Mouse (Mus musculus) forebrain, embryonic 13.5 days (tissue): ENCODE measurements around the gene Tenm4. TPM values are rescaled to one million over a fixed set of nuclear protein-coding genes. Genes with fewer than 3 reads are reported as not detected.
"Not testable (repeated sequence)": the region's sequence is repeated elsewhere in the genome, so short reads cannot be mapped to it uniquely, and the experiment has no call there.

Experiments used
- ATAC-seq: fragments of 200-750 bp; cut with Nextera tagmentation; 2 replicates; pipeline ENCODE4 v1.8.0; 2017
- H3K27ac ChIP-seq: fragments of 300-500 bp; sonication (generic); 2 replicates; pipeline ENCODE4 v1.5.1; 2015; ENCODE audit warnings: inconsistent platforms, mild to moderate bottlenecking, moderate library complexity
- H3K27me3 ChIP-seq: fragments of 300-500 bp; sonication (generic); 2 replicates; pipeline ENCODE4 v1.6.1; 2015; ENCODE audit warnings: mild to moderate bottlenecking, inconsistent platforms
- H3K36me3 ChIP-seq: fragments of 300-500 bp; sonication (generic); 2 replicates; pipeline ENCODE4 v1.6.1; 2015; ENCODE audit warnings: mild to moderate bottlenecking, inconsistent platforms; ENCODE audit not compliant: poor library complexity, severe bottlenecking
- H3K4me1 ChIP-seq: fragments of 300-500 bp; sonication (generic); 2 replicates; pipeline ENCODE4 v1.6.1; 2015; ENCODE audit warnings: inconsistent platforms
- H3K4me2 ChIP-seq: fragments of 300-500 bp; sonication (generic); 2 replicates; pipeline ENCODE4 v1.6.1; 2015; ENCODE audit warnings: inconsistent platforms, mild to moderate bottlenecking, moderate library complexity
- H3K4me3 ChIP-seq: fragments of 300-500 bp; sonication (generic); 2 replicates; pipeline ENCODE4 v1.5.1; 2015; ENCODE audit warnings: mild to moderate bottlenecking, inconsistent platforms
- H3K9ac ChIP-seq: fragments of 300-500 bp; sonication (generic); 2 replicates; pipeline ENCODE4 v1.6.1; 2015; ENCODE audit warnings: mild to moderate bottlenecking, inconsistent platforms
- H3K9me3 ChIP-seq: fragments of 300-500 bp; sonication (generic); replicated peaks from 2 replicates; pipeline ENCODE4 v1.6.1; 2016; ENCODE audit warnings: inconsistent platforms
- WGBS: fragments of 180-500 bp; shearing (Covaris S2); methylation state at CpG from one replicate; pipeline ENCODE4 v1.1.7; 2015; 5-methylcytosine and 5-hydroxymethylcytosine counted together
- polyA plus RNA-seq: library from polyadenylated mRNA; unstranded; fragments of >200 nt; fragmentation: Nextera tagmentation; extraction: Ambion mirVana; gene quantifications from 2 replicates; pipeline ENCODE4 v1.2.1, GENCODE M21; 2015

Tenm4 gene
- polyA plus RNA-seq, 1 experiment from 2014 or later: 73.6 TPM

DNA sequence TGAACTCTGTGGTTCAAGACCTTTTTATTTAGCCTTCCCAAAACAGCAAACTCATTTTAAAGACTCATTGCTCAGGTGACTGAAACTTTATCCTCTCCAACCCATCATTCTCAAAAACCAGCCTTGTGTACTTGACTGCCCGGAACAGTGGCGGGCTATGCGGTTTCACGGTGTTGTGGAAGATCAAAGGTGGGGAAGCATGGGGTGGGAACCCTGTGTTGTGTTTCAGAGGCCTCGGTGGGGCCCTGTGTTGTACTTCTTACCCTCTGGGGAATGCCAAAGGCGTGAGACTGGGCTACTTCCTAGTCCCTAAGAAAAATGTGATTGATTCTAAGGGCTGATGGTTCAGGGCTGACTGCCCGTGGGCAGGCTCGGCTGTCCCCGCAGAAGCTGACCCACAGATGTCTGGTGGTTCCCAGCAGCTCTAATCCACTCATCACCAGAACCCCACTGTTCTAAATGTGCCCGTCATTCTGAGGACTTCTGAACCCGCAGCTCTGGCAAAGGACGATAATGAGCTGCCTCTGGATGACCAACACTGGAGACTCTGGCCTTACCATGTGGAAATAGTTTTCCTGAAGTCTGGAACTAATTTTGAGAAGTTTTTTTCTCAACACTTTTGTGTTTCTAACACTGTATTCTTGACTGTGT, 739.4 kb downstream of the Tenm4 start:
- Histone ChIP-seq H3K36me3 (peaks cover 21% of the 10 kb centered on the region), H3K9ac (no peak overlapping the region), H3K4me3 (no peak overlapping the region), H3K27ac (no peak overlapping the region), H3K27me3 (peaks cover 14% of the 10 kb centered on the region), H3K4me1 (peaks cover 34% of the 10 kb centered on the region), H3K9me3 (no peaks in the 10 kb centered on the region), H3K4me2 (no peak overlapping the region)
- 80% methylated on average over 12 of the region's 12 CpGs for WGBS
- no peak for ATAC-seq

- no peaks in the 10 kb centered on the region for H3K9me3 ChIP-seq
- no peak overlapping the region for H3K4me2 ChIP-seq
- H3K9ac ChIP-seq: no peak overlapping the region
- H3K4me1 ChIP-seq: peaks cover 15% of the 10 kb centered on the region; the same call in 1 of the 2 replicates
- no peak overlapping the region for H3K4me3 ChIP-seq
- no peak overlapping the region for H3K27ac ChIP-seq
- 13% methylated on average over 6 of the region's 6 CpGs for WGBS
- H3K27me3 ChIP-seq: peaks cover 14% of the 10 kb centered on the region
- ATAC-seq: peak; percentile 57
- H3K36me3 ChIP-seq: no peaks in the 10 kb centered on the region
Measured at GRCm38 (mm10) chr7:96914031-96914430, 743.0 kb downstream of the Tenm4 start.

DNA sequence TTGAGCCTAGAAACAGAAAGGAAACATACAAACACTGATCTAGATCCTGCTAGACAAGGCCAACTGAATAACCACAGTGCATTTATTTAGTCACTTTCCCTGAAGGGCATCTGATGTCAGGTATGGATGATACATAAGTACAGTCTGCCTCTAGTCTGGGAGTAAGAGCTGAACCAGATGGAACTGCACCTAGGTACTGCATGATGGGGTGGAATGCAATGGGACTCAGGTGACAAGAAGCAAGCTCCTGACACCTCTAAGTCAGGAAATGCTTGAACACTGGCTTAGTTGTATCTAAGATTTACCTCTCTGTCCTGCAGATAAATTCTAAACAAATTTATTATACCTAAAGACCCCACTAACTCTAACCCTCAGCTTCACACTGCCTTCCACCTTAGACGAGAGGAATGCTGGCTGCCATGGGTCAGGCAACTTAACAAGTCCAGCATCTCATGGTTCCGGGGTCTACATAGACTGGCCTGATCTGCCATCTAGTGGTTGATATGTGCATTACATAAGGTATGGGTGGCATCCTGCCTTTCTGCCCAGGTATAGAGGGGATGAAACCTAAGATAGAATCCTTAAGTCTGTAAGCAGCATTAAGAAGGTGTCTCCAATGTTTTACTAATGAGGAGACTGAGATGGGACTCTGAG, 744.5 kb downstream of the Tenm4 start:
- Histone ChIP-seq H3K4me3 (no peak overlapping the region), H3K27ac (no peak overlapping the region), H3K27me3 (peaks cover 14% of the 10 kb centered on the region), H3K9me3 (no peaks in the 10 kb centered on the region), H3K4me2 (no peak overlapping the region), H3K36me3 (no peaks in the 10 kb centered on the region), H3K9ac (no peak overlapping the region), H3K4me1 (peaks cover 8% of the 10 kb centered on the region)
- peak; percentile 59 for ATAC-seq
- 0% methylated on average over 2 of the region's 2 CpGs for WGBS

GRCm38 (mm10) chr7:96920447-96921095, 749.5 kb downstream of the Tenm4 start:
- H3K4me1 ChIP-seq: peaks cover 12% of the 10 kb centered on the region
- H3K4me3 ChIP-seq: no peak overlapping the region
- no peak overlapping the region for H3K9ac ChIP-seq
- H3K27me3 ChIP-seq: no peaks in the 10 kb centered on the region
- 38% methylated on average over 7 of the region's 7 CpGs for WGBS
- no peaks in the 10 kb centered on the region for H3K9me3 ChIP-seq
- no peaks in the 10 kb centered on the region for H3K36me3 ChIP-seq
- H3K4me2 ChIP-seq: no peak overlapping the region
- H3K27ac ChIP-seq: no peak overlapping the region
- ATAC-seq: peak; percentile 78

DNA sequence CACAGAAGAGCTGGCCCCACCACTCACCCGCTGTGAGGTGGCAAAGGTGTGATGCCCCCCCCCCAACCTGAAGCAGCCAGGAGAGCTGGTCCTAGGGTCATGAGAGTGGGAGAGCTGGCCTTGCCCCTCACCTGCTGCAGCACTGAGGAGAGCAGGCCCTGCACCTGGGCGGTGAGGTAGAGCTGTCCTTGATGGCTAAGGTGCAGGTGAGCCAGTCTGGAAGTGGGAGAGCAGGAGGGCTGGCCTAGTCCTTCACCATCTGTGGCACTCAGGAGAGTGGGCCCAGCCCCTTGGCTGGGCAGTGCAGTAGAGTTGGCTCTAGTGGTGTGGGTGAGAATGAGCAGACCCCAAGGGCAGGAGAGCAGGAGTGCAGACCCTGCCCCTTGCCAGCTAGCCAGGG, 751.9 kb downstream of the Tenm4 start:
- no peak for ATAC-seq
- no peak overlapping the region for H3K9ac ChIP-seq
- peaks cover 12% of the 10 kb centered on the region for H3K4me1 ChIP-seq
- no peak overlapping the region for H3K4me3 ChIP-seq
- H3K9me3 ChIP-seq: no peaks in the 10 kb centered on the region
- no peak overlapping the region for H3K27ac ChIP-seq
- WGBS: 98% methylated on average over 2 of the region's 2 CpGs
- no peaks in the 10 kb centered on the region for H3K36me3 ChIP-seq
- H3K4me2 ChIP-seq: no peak overlapping the region
- no peaks in the 10 kb centered on the region for H3K27me3 ChIP-seq

DNA sequence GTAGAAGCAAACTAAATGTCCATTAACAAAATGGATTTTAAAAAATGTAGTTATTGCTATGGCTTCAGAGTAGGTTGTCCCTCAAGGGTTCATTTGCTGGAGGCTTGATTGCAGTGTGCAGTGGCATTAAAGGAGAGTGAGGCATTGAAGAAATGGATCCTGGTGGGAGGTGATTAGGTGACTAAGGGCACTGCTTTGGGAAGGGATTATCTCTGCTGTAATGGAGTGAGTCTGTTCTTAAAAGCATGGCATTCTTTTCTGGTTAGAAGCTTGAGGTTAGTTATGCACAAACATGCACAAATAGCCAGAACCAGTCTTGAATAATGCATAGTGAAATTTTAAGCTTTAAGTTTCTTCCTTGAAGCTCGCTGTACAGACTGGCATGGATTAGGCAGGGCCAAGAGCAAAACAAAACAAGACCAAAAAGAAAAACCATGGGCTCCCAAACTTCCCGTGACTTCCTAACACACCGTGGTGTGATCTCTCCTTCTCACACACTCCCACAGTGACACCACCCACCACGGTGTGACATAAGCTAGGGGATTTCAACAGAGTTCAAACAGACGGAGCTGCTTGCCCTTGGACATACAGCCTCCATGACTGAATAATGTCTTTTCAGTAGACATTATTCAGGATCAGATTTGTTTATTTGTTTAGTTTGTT, 772.8 kb downstream of the Tenm4 start:
- H3K36me3 ChIP-seq: no peaks in the 10 kb centered on the region
- H3K9ac ChIP-seq: no peak overlapping the region
- H3K4me1 ChIP-seq: 0 out of 2 replicates have a peak, but pooled peaks cover 6% of the 10 kb centered on the region
- H3K27ac ChIP-seq: no peak overlapping the region
- H3K27me3 ChIP-seq: no peaks in the 10 kb centered on the region
- WGBS: 19% methylated on average over 5 of the region's 5 CpGs
- H3K4me2 ChIP-seq: no peak overlapping the region
- no peak overlapping the region for H3K4me3 ChIP-seq
- H3K9me3 ChIP-seq: no peaks in the 10 kb centered on the region
- ATAC-seq: no peak

DNA sequence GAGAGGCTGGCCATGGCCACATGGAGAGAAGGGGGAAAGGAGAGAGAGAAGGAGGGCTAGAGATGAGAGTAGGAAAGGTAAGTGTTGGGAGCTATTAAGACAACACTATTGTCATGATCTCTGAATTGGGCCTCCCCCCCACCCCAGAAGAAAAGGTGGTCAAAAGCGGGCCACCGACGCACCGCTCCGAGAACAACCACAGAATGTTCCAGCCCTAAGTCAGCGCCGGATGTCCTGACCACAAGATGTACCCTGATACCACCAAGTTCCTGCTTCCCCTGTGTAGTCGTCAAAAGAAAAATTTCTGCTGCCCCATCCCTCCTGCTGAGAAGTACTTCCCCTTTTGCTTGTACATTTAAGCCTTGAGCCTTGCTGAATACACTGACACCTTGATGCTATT, 775.5 kb downstream of the Tenm4 start:
- WGBS: 93% methylated on average over 8 of the region's 8 CpGs
- not testable (repeated sequence) for ATAC-seq, H3K36me3 ChIP-seq, H3K4me1 ChIP-seq, H3K27ac ChIP-seq, H3K9ac ChIP-seq, H3K4me2 ChIP-seq, H3K27me3 ChIP-seq, H3K9me3 ChIP-seq, H3K4me3 ChIP-seq

- Histone ChIP-seq H3K4me3 (peak within 1 kb of the TSS; percentile 78), H3K9ac (peak within 1 kb of the TSS; percentile 81), H3K4me1 (peaks cover 16% of the 10 kb centered on the region), H3K27me3 (no peaks in the 10 kb centered on the region), H3K27ac (peak within 1 kb of the TSS; percentile 73), H3K36me3 (no peaks in the 10 kb centered on the region), H3K9me3 (no peaks in the 10 kb centered on the region), H3K4me2 (peak within 1 kb of the TSS; percentile 77)
- under 1% methylated on average over 62 of the region's 62 CpGs for WGBS
- peak; percentile 100 for ATAC-seq
Measured at GRCm38 (mm10) chr7:96951281-96952051, 780.4 kb downstream of the Tenm4 start, which contains the start of gene Nars2. Gene Nars2 (plus strand): TSS chr7:96951505.

GRCm38 (mm10) chr7:96952094-96952493, 781.0 kb downstream of the Tenm4 start:
- no peak overlapping the region for H3K27ac ChIP-seq
- H3K9me3 ChIP-seq: no peaks in the 10 kb centered on the region
- no peak for ATAC-seq
- H3K9ac ChIP-seq: peak overlapping the region; percentile 81
- 33% methylated on average over 5 of the region's 5 CpGs for WGBS
- H3K27me3 ChIP-seq: no peaks in the 10 kb centered on the region
- peak overlapping the region; percentile 77 for H3K4me2 ChIP-seq
- peak overlapping the region; percentile 78 for H3K4me3 ChIP-seq
- H3K36me3 ChIP-seq: peaks cover 3% of the 10 kb centered on the region; the same call in 1 of the 2 replicates
- peaks cover 16% of the 10 kb centered on the region for H3K4me1 ChIP-seq

DNA sequence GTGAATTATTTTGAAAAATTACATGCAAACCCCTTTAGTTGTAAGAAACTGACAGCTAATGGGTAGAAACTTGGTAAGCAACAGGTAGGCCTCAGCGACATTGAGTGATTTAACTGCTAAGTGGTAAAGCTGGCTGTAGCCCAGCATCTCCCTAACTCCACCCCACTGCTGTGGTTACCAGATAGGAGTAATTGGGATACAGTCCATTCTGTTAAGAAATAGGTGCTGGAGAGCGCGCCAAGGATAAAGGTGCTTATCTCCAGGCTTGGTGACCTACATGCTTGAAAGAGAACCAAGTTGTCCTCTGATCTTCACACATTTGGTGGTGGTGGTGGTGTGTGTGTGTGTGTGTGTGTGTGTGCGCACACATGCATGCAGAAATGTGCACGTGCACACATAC, 788.1 kb downstream of the Tenm4 start:
- no peaks in the 10 kb centered on the region for H3K9me3 ChIP-seq
- no peak for ATAC-seq
- WGBS: 96% methylated on average over 5 of the region's 5 CpGs
- peaks cover 28% of the 10 kb centered on the region for H3K36me3 ChIP-seq
- H3K27me3 ChIP-seq: no peaks in the 10 kb centered on the region
- no peak overlapping the region for H3K27ac ChIP-seq
- no peak overlapping the region for H3K9ac ChIP-seq
- no peaks in the 10 kb centered on the region for H3K4me1 ChIP-seq
- H3K4me3 ChIP-seq: no peak overlapping the region
- no peak overlapping the region for H3K4me2 ChIP-seq
